Comparison of ENCODE assay signal across 8 mouse cellular contexts in the genomic region with DNA sequence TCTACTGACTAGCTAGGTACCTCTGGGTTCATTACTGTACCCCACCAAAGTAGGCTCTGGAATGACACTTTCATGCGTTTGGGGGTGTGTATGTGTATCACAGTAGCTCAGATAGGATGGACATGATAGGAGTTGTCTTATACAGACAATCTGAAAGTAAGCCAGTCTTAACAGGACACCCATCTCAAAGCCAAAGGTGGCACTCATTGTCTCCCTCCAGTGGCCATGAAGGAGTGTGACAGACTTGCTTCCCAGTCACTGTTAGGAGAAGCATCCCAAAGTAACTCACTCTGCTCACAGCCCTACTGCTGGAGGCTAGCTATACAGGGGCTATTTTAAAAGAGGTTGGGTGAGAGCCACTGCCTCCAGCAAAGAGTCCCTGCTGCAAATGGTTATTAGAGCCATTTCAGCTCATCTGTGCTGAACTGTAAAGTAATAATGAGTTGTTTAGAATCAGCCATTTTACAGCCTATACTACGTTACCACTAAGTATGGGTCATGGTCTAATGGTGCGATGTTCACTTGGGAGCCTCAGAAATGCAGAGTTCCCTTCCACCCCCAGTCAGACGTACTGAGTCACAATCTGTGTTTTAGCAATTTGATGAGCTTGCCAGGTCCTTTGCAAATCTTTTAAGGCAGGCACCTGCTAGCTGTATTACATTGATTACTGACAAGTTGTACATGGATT.
DNase-seq lines count a peak whose midpoint lies in the region; ATAC-seq and TF ChIP-seq lines count a peak whose summit lies in the region.

No protein-coding gene starts in this region.

- no peaks in the 10 kb centered on the region for H3K36me3 ChIP-seq in spleen, adult 2 months (ENCODE audit: control insufficient read depth, insufficient read depth, low read length)
- H3K36me3 ChIP-seq in embryonic facial prominence, embryonic 14.5 days (ENCODE audit: control insufficient read depth, insufficient read depth, low read length): no peaks in the 10 kb centered on the region
- no peaks in the 10 kb centered on the region for H3K36me3 ChIP-seq in hindbrain, embryonic 16.5 days (ENCODE audit: control insufficient read depth, insufficient read depth, low read length)
- 0 out of 2 replicates have a peak, but pooled peaks cover 3% of the 10 kb centered on the region for H3K36me3 ChIP-seq in limb, embryonic 14.5 days (ENCODE audit: control insufficient read depth, insufficient read depth, low read length)
- H3K36me3 ChIP-seq in midbrain, embryonic 14.5 days (ENCODE audit: control insufficient read depth, insufficient read depth, low read length): no peaks in the 10 kb centered on the region

- H3K9ac ChIP-seq in embryonic facial prominence, embryonic 14.5 days (ENCODE audit: low read depth, low read length): no peak overlapping the region
- no peak overlapping the region for H3K9ac ChIP-seq in hindbrain, embryonic 16.5 days (ENCODE audit: low read depth, low read length)
- no peak overlapping the region for H3K9ac ChIP-seq in limb, embryonic 14.5 days (ENCODE audit: low read depth, low read length, severe bottlenecking)
- H3K9ac ChIP-seq in midbrain, embryonic 14.5 days (replicated peaks; ENCODE audit: low read length): no peak overlapping the region

- no peaks in the 10 kb centered on the region for H3K27me3 ChIP-seq in spleen, adult 2 months (ENCODE audit: control insufficient read depth, insufficient read depth, low read length)
- no peaks in the 10 kb centered on the region for H3K27me3 ChIP-seq in embryonic facial prominence, embryonic 14.5 days (replicated peaks; ENCODE audit: control insufficient read depth, insufficient read depth, low read length)
- H3K27me3 ChIP-seq in hindbrain, embryonic 16.5 days (replicated peaks; ENCODE audit: control insufficient read depth, insufficient read depth, low read length): no peaks in the 10 kb centered on the region
- H3K27me3 ChIP-seq in limb, embryonic 14.5 days (ENCODE audit: control insufficient read depth, insufficient read depth, low read length): no peaks in the 10 kb centered on the region
- no peaks in the 10 kb centered on the region for H3K27me3 ChIP-seq in midbrain, embryonic 14.5 days (ENCODE audit: control insufficient read depth, insufficient read depth, low read length)

- no peaks in the 10 kb centered on the region for H3K4me1 ChIP-seq in spleen, adult 2 months (ENCODE audit: control insufficient read depth, insufficient read depth, insufficient read length)
- H3K4me1 ChIP-seq in embryonic facial prominence, embryonic 14.5 days (ENCODE audit: control insufficient read depth, insufficient read depth, low read length): peaks cover 10% of the 10 kb centered on the region; the same call in 1 of the 2 replicates
- H3K4me1 ChIP-seq in hindbrain, embryonic 16.5 days (ENCODE audit: control insufficient read depth, insufficient read depth, low read depth, low read length): peaks cover 5% of the 10 kb centered on the region
- peaks cover 6% of the 10 kb centered on the region for H3K4me1 ChIP-seq in limb, embryonic 14.5 days (ENCODE audit: control insufficient read depth, insufficient read depth, low read length)
- peaks cover 6% of the 10 kb centered on the region; the same call in 1 of the 2 replicates for H3K4me1 ChIP-seq in midbrain, embryonic 14.5 days (ENCODE audit: control insufficient read depth, insufficient read depth, low read length)

- no peaks in the 10 kb centered on the region for H3K9me3 ChIP-seq in embryonic facial prominence, embryonic 14.5 days (ENCODE audit: control insufficient read depth, low read length)
- no peaks in the 10 kb centered on the region for H3K9me3 ChIP-seq in hindbrain, embryonic 16.5 days (ENCODE audit: control insufficient read depth, low read length)
- H3K9me3 ChIP-seq in limb, embryonic 14.5 days (ENCODE audit: control insufficient read depth, low read length): no peaks in the 10 kb centered on the region
- no peaks in the 10 kb centered on the region for H3K9me3 ChIP-seq in midbrain, embryonic 14.5 days (ENCODE audit: control insufficient read depth, low read length)

- TF ChIP-seq POLR2A in spleen, adult 2 months (IDR thresholded peaks at IDR 0.05; ENCODE audit: low read depth, low read length): no peak
- TF ChIP-seq POLR2A in limb, embryonic 14.5 days (IDR thresholded peaks at IDR 0.05; ENCODE audit: borderline replicate concordance, extremely low read depth, insufficient read depth, insufficient read length): no peak

- 82% methylated on average over 4 of the region's 4 CpGs for WGBS in spleen, adult 2 months
- 76% methylated on average over 4 of the region's 4 CpGs for WGBS in embryonic facial prominence, embryonic 14.5 days
- 59% methylated on average over 4 of the region's 4 CpGs for WGBS in hindbrain, embryonic 16.5 days
- WGBS in limb, embryonic 14.5 days: 59% methylated on average over 4 of the region's 4 CpGs
- WGBS in midbrain, embryonic 14.5 days: 80% methylated on average over 4 of the region's 4 CpGs

- peak; percentile 69; the same call in 1 of the 2 replicates for ATAC-seq in embryonic facial prominence, embryonic 14.5 days (ENCODE audit: low read depth)
- peak; percentile 73 for ATAC-seq in hindbrain, embryonic 16.5 days
- ATAC-seq in limb, embryonic 14.5 days (ENCODE audit: low FRiP score, low read depth): no peak; the same call in 1 of the 2 replicates
- peak; percentile 48; the same call in 1 of the 2 replicates for ATAC-seq in midbrain, embryonic 14.5 days (ENCODE audit: low FRiP score, low TSS enrichment)

- no peak overlapping the region for H3K27ac ChIP-seq in spleen, adult 2 months (ENCODE audit: insufficient read depth, low read length)
- H3K27ac ChIP-seq in embryonic facial prominence, embryonic 14.5 days (replicated peaks; ENCODE audit: low read depth, low read length): no peak overlapping the region
- H3K27ac ChIP-seq in hindbrain, embryonic 16.5 days (ENCODE audit: low read depth, low read length): no peak overlapping the region
- H3K27ac ChIP-seq in limb, embryonic 14.5 days (replicated peaks; ENCODE audit: low read depth, low read length): no peak overlapping the region
- H3K27ac ChIP-seq in midbrain, embryonic 14.5 days (replicated peaks; ENCODE audit: low read depth, low read length): no peak overlapping the region; the same call in 1 of the 2 replicates

- TF ChIP-seq CTCF in spleen, adult 2 months (IDR thresholded peaks at IDR 0.05; ENCODE audit: extremely low read depth, insufficient read depth, insufficient read length, insufficient replicate concordance): peak; percentile 69; the same call in 1 of the 2 replicates

- DNase-seq in spleen, adult 2 months (ENCODE audit: low read depth in 1 of 2, low spot score in 2 of 2): peak; percentile 18 to 21
- no peak for DNase-seq in spleen, adult 12 weeks (ENCODE audit: low spot score)
- DNase-seq in adrenal gland, postnatal 36 days: peak; percentile 42 to 50
- DNase-seq in embryonic facial prominence, embryonic 14.5 days (ENCODE audit: low spot score): peak; percentile 76
- peak; percentile 52 for DNase-seq in limb, embryonic 14.5 days (ENCODE audit: low spot score)
- DNase-seq in midbrain, embryonic 14.5 days: peak; percentile 80
- DNase-seq in thymus, postnatal 36 days: peak; percentile 51 to 65

- no peak overlapping the region for H3K4me3 ChIP-seq in spleen, adult 2 months (ENCODE audit: extremely low read depth, insufficient read depth, insufficient read length)
- H3K4me3 ChIP-seq in embryonic facial prominence, embryonic 14.5 days (ENCODE audit: low read depth, low read length): no peak overlapping the region
- no peak overlapping the region for H3K4me3 ChIP-seq in hindbrain, embryonic 16.5 days (ENCODE audit: low read length)
- no peak overlapping the region for H3K4me3 ChIP-seq in limb, embryonic 14.5 days (replicated peaks; ENCODE audit: low read length)
- H3K4me3 ChIP-seq in midbrain, embryonic 14.5 days (replicated peaks; ENCODE audit: low read depth, low read length): no peak overlapping the region

- H3K4me2 ChIP-seq in embryonic facial prominence, embryonic 14.5 days (ENCODE audit: low read depth, low read length): no peak overlapping the region
- H3K4me2 ChIP-seq in hindbrain, embryonic 16.5 days (ENCODE audit: low read length): no peak overlapping the region
- no peak overlapping the region for H3K4me2 ChIP-seq in limb, embryonic 14.5 days (replicated peaks; ENCODE audit: low read depth, low read length, severe bottlenecking)
- no peak overlapping the region for H3K4me2 ChIP-seq in midbrain, embryonic 14.5 days (ENCODE audit: low read length)
